Comparison of ENCODE assay signal across 8 mouse cellular contexts in the genomic region with DNA sequence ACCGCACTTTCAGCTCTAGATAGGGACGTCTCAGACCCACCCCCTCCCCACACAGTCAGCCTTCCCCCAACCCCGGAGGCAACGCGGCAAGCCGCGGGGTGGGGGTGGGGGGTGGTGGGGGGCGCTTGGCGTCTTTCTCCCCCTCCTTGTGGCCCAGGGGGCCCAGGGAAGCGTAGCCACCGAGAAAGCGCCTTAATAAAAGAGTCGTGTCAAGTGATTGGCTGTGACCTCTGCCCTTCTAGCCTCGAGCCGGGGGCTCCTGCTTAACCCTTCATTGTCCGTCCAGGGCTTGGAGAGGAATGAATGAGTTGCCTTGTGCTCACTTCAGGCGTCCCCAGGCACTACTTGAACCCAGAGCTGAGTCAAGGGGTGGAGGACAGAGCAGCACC. TPM values are rescaled to one million over a fixed set of nuclear protein-coding genes. Genes with fewer than 3 reads are reported as not detected.
DNase-seq lines count a peak whose midpoint lies in the region; ATAC-seq lines count a peak whose summit lies in the region.

No protein-coding gene starts in this region.

- peak overlapping the region; percentile 9 to 33; a peak in 3 of 4 replicates for H3K4me3 ChIP-seq in heart, embryonic 14.5 days (ENCODE audit: control insufficient read depth in 1 of 2, insufficient read depth in 1 of 2, low read depth in 1 of 2, low read length in 2 of 2)
- peak overlapping the region; percentile 78 for H3K4me3 ChIP-seq in embryonic facial prominence, embryonic 10.5 days
- peak overlapping the region; percentile 19 for H3K4me3 ChIP-seq in intestine, embryonic 15.5 days (replicated peaks)

- 3% methylated on average over 15 of the region's 17 CpGs for whole genome bisulfite sequencing in heart, embryonic 14.5 days
- 0% methylated on average over 17 of the region's 17 CpGs for WGBS in embryonic facial prominence, embryonic 10.5 days
- 3% methylated on average over 17 of the region's 17 CpGs for WGBS in intestine, embryonic 15.5 days

- peaks cover 22 to 23% of the 10 kb centered on the region in 2 experiments for H3K4me1 ChIP-seq in heart, embryonic 14.5 days (ENCODE audit: control insufficient read depth in 2 of 2, insufficient read depth in 2 of 2, low read length in 2 of 2)
- H3K4me1 ChIP-seq in embryonic facial prominence, embryonic 10.5 days: peaks cover 89% of the 10 kb centered on the region
- H3K4me1 ChIP-seq in intestine, embryonic 15.5 days (replicated peaks): peaks cover 36% of the 10 kb centered on the region

- no peak for ATAC-seq in heart, embryonic 14.5 days (ENCODE audit: insufficient number of reproducible peaks, insufficient read depth, low FRiP score, low read depth)
- no peak for ATAC-seq in intestine, embryonic 15.5 days

- no peak for DNase-seq in heart, postnatal 10 days
- peak; percentile 89 for DNase-seq in embryonic facial prominence, embryonic 10.5 days (ENCODE audit: low spot score)
- DNase-seq in neural tube, embryonic 10.5 days (ENCODE audit: extremely low spot score, low spot score): peak; percentile 86
- DNase-seq in layer of hippocampus, adult 8-10 months (ENCODE audit: low spot score in 2 of 2): no peak
- DNase-seq in right cerebral cortex, postnatal 10 days (ENCODE audit: low spot score in 2 of 2): no peak
- DNase-seq in left cerebral cortex, postnatal 25 days (ENCODE audit: low spot score in 2 of 2): no peak

- H3K27me3 ChIP-seq in heart, embryonic 14.5 days (ENCODE audit: control insufficient read depth, insufficient read depth, low read length): peaks cover 61% of the 10 kb centered on the region
- H3K27me3 ChIP-seq in embryonic facial prominence, embryonic 10.5 days (replicated peaks; ENCODE audit: low read depth, poor library complexity, severe bottlenecking): no peaks in the 10 kb centered on the region; the same call in 1 of the 2 replicates
- peaks cover 37% of the 10 kb centered on the region for H3K27me3 ChIP-seq in intestine, embryonic 15.5 days (replicated peaks)

- 0 out of 2 replicates have a peak overlapping the region, but pooled peaks have one; percentile 18 for H3K9ac ChIP-seq in heart, embryonic 14.5 days (ENCODE audit: low read length)
- H3K9ac ChIP-seq in intestine, embryonic 15.5 days: peak overlapping the region; percentile 22; the same call in 1 of the 2 replicates

- peak overlapping the region; percentile 63 for H3K4me2 ChIP-seq in heart, embryonic 14.5 days (ENCODE audit: low read length)
- peak overlapping the region; percentile 59 for H3K4me2 ChIP-seq in intestine, embryonic 15.5 days (replicated peaks)

- peaks cover 7% of the 10 kb centered on the region for H3K36me3 ChIP-seq in heart, embryonic 14.5 days (ENCODE audit: control insufficient read depth, insufficient read depth, low read length)
- peaks cover 37% of the 10 kb centered on the region for H3K36me3 ChIP-seq in embryonic facial prominence, embryonic 10.5 days (replicated peaks)
- H3K36me3 ChIP-seq in intestine, embryonic 15.5 days: no peaks in the 10 kb centered on the region

- H3K9me3 ChIP-seq in heart, embryonic 14.5 days (ENCODE audit: control insufficient read depth, low read length): no peaks in the 10 kb centered on the region
- H3K9me3 ChIP-seq in embryonic facial prominence, embryonic 10.5 days: no peaks in the 10 kb centered on the region
- no peaks in the 10 kb centered on the region for H3K9me3 ChIP-seq in intestine, embryonic 15.5 days

- H3K27ac ChIP-seq in heart, embryonic 14.5 days (replicated peaks in 1 of 2; ENCODE audit: control insufficient read depth in 1 of 2, insufficient read depth in 1 of 2, low read depth in 2 of 2, low read length in 2 of 2): no peak overlapping the region
- H3K27ac ChIP-seq in embryonic facial prominence, embryonic 10.5 days (replicated peaks): peak overlapping the region; percentile 96
- no peak overlapping the region for H3K27ac ChIP-seq in intestine, embryonic 15.5 days

- intact Hi-C loops in heart, postnatal 10 days (cut with DNase I): no loop called here
- intact Hi-C loops in left cerebral cortex, postnatal 25 days (cut with DNase I): no loop called here

RNA-seq across cellular contexts. Expression of a gene that starts 0.7 kb away (rescaled TPM):
- polyA plus RNA-seq in heart, embryonic 14.5 days (2014; fragmentation: Nextera tagmentation; extraction: Ambion mirVana): 1.6 and 2.4 TPM in 2 replicates
- total RNA-seq in heart, postnatal 10 days (2021): under 1 TPM; 0.57 to 0.81 TPM
- 686 and 800 TPM in 2 replicates for polyA plus RNA-seq in embryonic facial prominence, embryonic 10.5 days (2016; fragmentation: Nextera tagmentation; extraction: Ambion mirVana)
- polyA plus RNA-seq in intestine, embryonic 15.5 days (2015; fragmentation: Nextera tagmentation; extraction: Ambion mirVana): 7.0 and 8.2 TPM in 2 replicates
- total RNA-seq in layer of hippocampus, adult 8-10 months (2022): 1 to 10 TPM; 3.9 to 5.9 (median 4.7) TPM
- total RNA-seq in left cerebral cortex, postnatal 25 days (2021): 1 to 10 TPM; 3.9 to 5.7 TPM

RNA-seq across cellular contexts. Expression of a gene that starts 17.3 kb away (rescaled TPM):
- polyA plus RNA-seq in heart, embryonic 14.5 days (2014; fragmentation: Nextera tagmentation; extraction: Ambion mirVana): 10.9 and 14.4 TPM in 2 replicates
- 1 to 10 TPM; 6.8 to 7.0 TPM for total RNA-seq in heart, postnatal 10 days (2021)
- 20.6 and 21.5 TPM in 2 replicates for polyA plus RNA-seq in embryonic facial prominence, embryonic 10.5 days (2016; fragmentation: Nextera tagmentation; extraction: Ambion mirVana)
- 15.8 and 16.3 TPM in 2 replicates for polyA plus RNA-seq in intestine, embryonic 15.5 days (2015; fragmentation: Nextera tagmentation; extraction: Ambion mirVana)
- 10 to 100 TPM; 25.2 to 31.5 (median 26.2) TPM for total RNA-seq in layer of hippocampus, adult 8-10 months (2022)
- total RNA-seq in left cerebral cortex, postnatal 25 days (2021): 10 to 100 TPM; 19.5 to 21.8 TPM

RNA-seq across cellular contexts. Expression of a gene that starts 17.7 kb away (rescaled TPM):
- polyA plus RNA-seq in heart, embryonic 14.5 days (2014; fragmentation: Nextera tagmentation; extraction: Ambion mirVana): 18.5 and 19.3 TPM in 2 replicates
- 10 to 100 TPM; 16.2 to 18.9 TPM for total RNA-seq in heart, postnatal 10 days (2021)
- 78.0 and 81.3 TPM in 2 replicates for polyA plus RNA-seq in embryonic facial prominence, embryonic 10.5 days (2016; fragmentation: Nextera tagmentation; extraction: Ambion mirVana)
- 46.7 and 49.9 TPM in 2 replicates for polyA plus RNA-seq in intestine, embryonic 15.5 days (2015; fragmentation: Nextera tagmentation; extraction: Ambion mirVana)
- 10 to 100 TPM; 12.7 to 16.1 (median 15.1) TPM for total RNA-seq in layer of hippocampus, adult 8-10 months (2022)
- 10 to 100 TPM; 12.8 to 16.0 TPM for total RNA-seq in left cerebral cortex, postnatal 25 days (2021)

RNA-seq across cellular contexts. Expression of a gene that starts 23.1 kb away (rescaled TPM):
- polyA plus RNA-seq in heart, embryonic 14.5 days (2014; fragmentation: Nextera tagmentation; extraction: Ambion mirVana): 9.8 and 10.7 TPM in 2 replicates
- 10 to 100 TPM; 56.4 to 62.4 TPM for total RNA-seq in heart, postnatal 10 days (2021)
- 35.3 and 46.2 TPM in 2 replicates for polyA plus RNA-seq in embryonic facial prominence, embryonic 10.5 days (2016; fragmentation: Nextera tagmentation; extraction: Ambion mirVana)
- polyA plus RNA-seq in intestine, embryonic 15.5 days (2015; fragmentation: Nextera tagmentation; extraction: Ambion mirVana): 17.0 and 20.0 TPM in 2 replicates
- total RNA-seq in layer of hippocampus, adult 8-10 months (2022): 1 to 10 TPM; 4.9 to 6.5 (median 5.5) TPM
- total RNA-seq in left cerebral cortex, postnatal 25 days (2021): 1 to 10 TPM; 5.2 to 6.2 TPM

RNA-seq across cellular contexts. Expression of a gene that starts 28.5 kb away (rescaled TPM):
- 64.1 and 67.9 TPM in 2 replicates for polyA plus RNA-seq in heart, embryonic 14.5 days (2014; fragmentation: Nextera tagmentation; extraction: Ambion mirVana)
- 10 to 100 TPM; 60.5 to 75.5 TPM for total RNA-seq in heart, postnatal 10 days (2021)
- polyA plus RNA-seq in embryonic facial prominence, embryonic 10.5 days (2016; fragmentation: Nextera tagmentation; extraction: Ambion mirVana): 78.4 and 79.3 TPM in 2 replicates
- 74.2 and 79.2 TPM in 2 replicates for polyA plus RNA-seq in intestine, embryonic 15.5 days (2015; fragmentation: Nextera tagmentation; extraction: Ambion mirVana)
- total RNA-seq in layer of hippocampus, adult 8-10 months (2022): 10 to 100 TPM; 58.6 to 59.7 (median 59.5) TPM
- 10 to 100 TPM; 51.4 to 57.7 TPM for total RNA-seq in left cerebral cortex, postnatal 25 days (2021)

Comparison
In these comparisons a context has a peak if more than half of its experiments do, and no peak if none do; other contexts are left out.
1. H3K4me3 ChIP-seq: peak in every context shown above with its lines; median percentile 78 in embryonic facial prominence, embryonic 10.5 days; 21 in heart, embryonic 14.5 days; 19 in intestine, embryonic 15.5 days.
2. DNase-seq: peak in embryonic facial prominence, embryonic 10.5 days (single experiment) and neural tube, embryonic 10.5 days (single experiment); none in heart, postnatal 10 days (0 of 2), layer of hippocampus, adult 8-10 months (0 of 2), right cerebral cortex, postnatal 10 days (0 of 2) and left cerebral cortex, postnatal 25 days (0 of 2).